Mouse (Mus musculus): ENCODE results near the gene Tcf20. TPM values are rescaled to one million over a fixed set of nuclear protein-coding genes. Genes with fewer than 3 reads are reported as not detected.

Tcf20 gene
- polyA plus RNA-seq, 1 experiment from 2014 or later: 4.0 TPM

DNA sequence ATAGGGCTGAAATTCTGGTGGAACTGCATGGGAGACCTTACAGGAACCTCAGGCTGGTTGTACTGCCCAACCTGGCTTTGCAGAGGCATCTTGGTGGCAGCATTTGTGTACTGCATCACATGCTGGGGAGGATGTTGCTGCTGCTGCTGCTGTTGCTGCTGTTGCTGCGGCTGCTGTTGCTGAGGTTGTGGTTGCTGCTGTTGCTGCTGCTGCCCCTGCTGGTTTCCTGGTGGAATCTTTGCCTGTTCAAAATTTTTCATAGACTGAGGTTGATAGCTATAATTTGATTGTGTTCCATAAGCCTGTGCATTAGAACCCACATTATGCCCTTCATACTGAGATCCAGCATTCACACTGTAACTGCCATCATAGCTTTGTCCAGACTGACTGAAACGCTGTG lies 131.6 kb downstream of the Tcf20 start:
- H3K4me3 ChIP-seq (ENCODE audit: low read length): no peak overlapping the region
- H3K9ac ChIP-seq (ENCODE audit: low read length): 0 out of 2 replicates have a peak overlapping the region, but pooled peaks have one; percentile 4
- H3K27me3 ChIP-seq (ENCODE audit: control insufficient read depth, insufficient read depth, low read length): no peaks in the 10 kb centered on the region
- H3K36me3 ChIP-seq (ENCODE audit: control insufficient read depth, insufficient read depth): peaks cover 24% of the 10 kb centered on the region
- no peaks in the 10 kb centered on the region for H3K9me3 ChIP-seq (replicated peaks; ENCODE audit: control insufficient read depth, low read length)
- H3K4me2 ChIP-seq (ENCODE audit: low read depth, low read length): no peak overlapping the region
- WGBS: 83% methylated on average over 2 of the region's 2 CpGs
- 0 out of 2 replicates have a peak overlapping the region, but pooled peaks have one; percentile 20 for H3K27ac ChIP-seq (ENCODE audit: low read length)
- H3K4me1 ChIP-seq (ENCODE audit: control insufficient read depth, insufficient read depth, low read length): peaks cover 10% of the 10 kb centered on the region
- ATAC-seq (replicated peaks; ENCODE audit: extremely low read depth, insufficient read depth, low FRiP score): no peak

DNA sequence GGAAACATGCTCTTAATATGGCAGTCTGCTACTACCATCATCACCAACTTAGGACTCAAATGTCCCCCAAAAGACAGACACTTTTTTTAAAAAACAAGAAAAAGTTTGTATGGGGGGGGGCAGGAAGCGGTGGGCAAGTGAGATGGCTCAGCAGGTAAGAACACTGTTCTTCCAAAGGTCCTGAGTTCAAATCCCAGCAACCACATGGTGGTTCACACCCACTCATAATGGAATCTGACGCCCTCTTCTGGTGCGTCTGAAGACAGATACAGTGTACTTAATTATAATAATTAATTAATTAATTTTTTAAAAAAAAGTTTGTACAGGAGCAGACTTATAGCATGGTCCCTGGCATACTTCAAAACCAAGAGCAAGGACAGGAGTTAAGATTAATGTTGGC lies 148.5 kb downstream of the Tcf20 start:
- no peaks in the 10 kb centered on the region for H3K9me3 ChIP-seq (replicated peaks; ENCODE audit: control insufficient read depth, low read length)
- no peak overlapping the region for H3K4me2 ChIP-seq (ENCODE audit: low read depth, low read length)
- H3K27ac ChIP-seq (ENCODE audit: low read length): no peak overlapping the region
- 0 out of 2 replicates have a peak, but pooled peaks cover 4% of the 10 kb centered on the region for H3K36me3 ChIP-seq (ENCODE audit: control insufficient read depth, insufficient read depth)
- H3K9ac ChIP-seq (ENCODE audit: low read length): no peak overlapping the region
- 95% methylated on average over 3 of the region's 3 CpGs for WGBS
- H3K4me1 ChIP-seq (ENCODE audit: control insufficient read depth, insufficient read depth, low read length): no peaks in the 10 kb centered on the region
- no peak overlapping the region for H3K4me3 ChIP-seq (ENCODE audit: low read length)
- ATAC-seq (replicated peaks; ENCODE audit: extremely low read depth, insufficient read depth, low FRiP score): no peak
- H3K27me3 ChIP-seq (ENCODE audit: control insufficient read depth, insufficient read depth, low read length): no peaks in the 10 kb centered on the region

DNA sequence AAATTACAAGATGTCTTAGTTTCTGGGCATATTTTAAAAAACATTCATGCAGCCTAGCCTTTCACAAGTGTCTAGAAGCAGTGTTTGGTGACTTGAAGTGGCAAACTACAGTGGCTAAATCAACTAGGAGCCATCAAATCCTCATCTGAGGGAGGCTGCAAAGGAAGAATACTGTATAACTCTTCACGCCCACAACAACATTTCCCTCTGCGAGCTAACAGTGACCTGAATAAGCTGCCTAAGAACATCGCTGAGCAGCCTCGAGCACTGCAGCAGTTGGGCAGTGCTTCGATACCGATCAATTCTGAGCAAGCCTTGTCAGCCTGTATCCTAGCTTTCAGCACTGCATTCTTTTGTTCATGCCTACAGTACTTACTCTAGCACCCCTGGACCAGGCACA lies 157.8 kb downstream of the Tcf20 start:
- peaks cover 3% of the 10 kb centered on the region for H3K4me1 ChIP-seq (ENCODE audit: control insufficient read depth, insufficient read depth, low read length)
- H3K27ac ChIP-seq (ENCODE audit: low read length): no peak overlapping the region
- no peak overlapping the region for H3K4me2 ChIP-seq (ENCODE audit: low read depth, low read length)
- H3K27me3 ChIP-seq (ENCODE audit: control insufficient read depth, insufficient read depth, low read length): no peaks in the 10 kb centered on the region
- ATAC-seq (replicated peaks; ENCODE audit: extremely low read depth, insufficient read depth, low FRiP score): no peak
- no peak overlapping the region for H3K4me3 ChIP-seq (ENCODE audit: low read length)
- H3K9me3 ChIP-seq (replicated peaks; ENCODE audit: control insufficient read depth, low read length): no peaks in the 10 kb centered on the region
- H3K36me3 ChIP-seq (ENCODE audit: control insufficient read depth, insufficient read depth): no peaks in the 10 kb centered on the region
- WGBS: 67% methylated on average over 6 of the region's 6 CpGs
- no peak overlapping the region for H3K9ac ChIP-seq (ENCODE audit: low read length)

DNA sequence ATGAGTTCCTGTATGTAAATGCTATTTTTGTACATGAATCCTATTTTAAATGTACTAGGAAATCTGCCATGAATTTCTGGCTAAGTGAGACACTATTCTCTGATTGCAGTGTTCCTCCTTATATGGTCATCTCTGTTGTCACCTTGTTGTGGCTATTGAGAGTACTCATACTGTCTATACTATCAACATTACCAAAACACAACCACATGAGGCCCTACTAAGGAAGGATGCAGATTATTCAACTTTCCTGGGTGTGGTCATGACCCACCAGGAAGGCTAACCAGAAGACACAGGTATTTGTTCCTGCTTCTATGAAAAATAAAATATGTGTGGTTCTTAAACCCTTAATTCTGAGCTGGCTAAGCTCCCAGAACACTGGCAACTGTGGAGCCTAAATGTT lies 161.8 kb downstream of the Tcf20 start:
- Histone ChIP-seq H3K4me2 (ENCODE audit: low read depth, low read length) (no peak overlapping the region), H3K27me3 (ENCODE audit: control insufficient read depth, insufficient read depth, low read length) (no peaks in the 10 kb centered on the region)
- ATAC-seq (replicated peaks; ENCODE audit: extremely low read depth, insufficient read depth, low FRiP score): no peak

DNA sequence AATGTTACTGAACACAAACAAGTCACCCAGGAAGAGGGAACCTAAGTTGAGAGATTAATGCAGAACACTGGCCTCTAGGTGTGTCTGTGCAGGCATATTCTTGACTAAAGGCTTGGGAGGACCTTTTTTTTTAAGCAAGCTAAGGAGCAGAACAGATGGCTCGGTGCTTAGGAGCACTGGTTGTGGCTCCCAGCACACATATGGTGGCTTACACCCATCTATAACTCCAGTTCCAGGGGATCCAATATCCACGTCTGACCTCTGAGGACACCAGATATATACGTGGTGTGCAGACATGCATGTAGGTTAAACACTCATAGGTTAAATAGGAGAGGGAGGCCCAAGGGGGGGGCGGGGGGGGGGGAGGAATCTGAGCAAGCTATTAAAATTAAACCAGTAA lies 165.3 kb downstream of the Tcf20 start:
- Histone ChIP-seq H3K9ac (ENCODE audit: low read length) (no peak overlapping the region), H3K9me3 (replicated peaks; ENCODE audit: control insufficient read depth, low read length) (no peaks in the 10 kb centered on the region), H3K27me3 (ENCODE audit: control insufficient read depth, insufficient read depth, low read length) (no peaks in the 10 kb centered on the region), H3K4me1 (ENCODE audit: control insufficient read depth, insufficient read depth, low read length) (peaks cover 3% of the 10 kb centered on the region), H3K27ac (ENCODE audit: low read length) (no peak overlapping the region), H3K4me2 (ENCODE audit: low read depth, low read length) (no peak overlapping the region), H3K36me3 (ENCODE audit: control insufficient read depth, insufficient read depth) (peaks cover 3% of the 10 kb centered on the region; the same call in 1 of the 2 replicates), H3K4me3 (ENCODE audit: low read length) (no peak overlapping the region)
- ATAC-seq (replicated peaks; ENCODE audit: extremely low read depth, insufficient read depth, low FRiP score): no peak
- WGBS: 74% methylated on average over 3 of the region's 4 CpGs

More for the DNA sequence above, 161.8 kb downstream of the Tcf20 start:
- Histone ChIP-seq H3K4me3 (ENCODE audit: low read length) (no peak overlapping the region), H3K9me3 (replicated peaks; ENCODE audit: control insufficient read depth, low read length) (no peaks in the 10 kb centered on the region), H3K4me1 (ENCODE audit: control insufficient read depth, insufficient read depth, low read length) (peaks cover 3% of the 10 kb centered on the region), H3K36me3 (ENCODE audit: control insufficient read depth, insufficient read depth) (peaks cover under 1% of the 10 kb centered on the region; the same call in 1 of the 2 replicates), H3K27ac (ENCODE audit: low read length) (no peak overlapping the region), H3K9ac (ENCODE audit: low read length) (no peak overlapping the region)

DNA sequence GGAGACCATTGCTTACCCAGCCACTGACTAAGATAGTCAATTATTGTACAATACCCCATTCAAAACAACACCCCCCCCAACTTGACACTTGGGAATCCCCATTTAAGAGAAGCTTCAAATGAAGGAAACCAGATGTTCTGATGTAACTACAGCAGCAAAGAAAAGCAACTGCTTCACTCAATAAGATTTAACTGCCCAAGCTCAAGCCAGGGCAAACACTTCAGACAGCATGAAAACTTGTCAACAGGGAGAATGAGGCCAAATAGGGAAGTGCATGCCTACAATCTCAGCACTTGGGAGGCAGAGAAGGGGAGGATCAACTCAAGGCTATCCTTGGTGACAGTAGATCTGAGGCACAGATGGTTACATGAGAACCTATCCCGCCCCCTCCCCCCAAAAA lies 166.0 kb downstream of the Tcf20 start:
- Histone ChIP-seq H3K9ac (ENCODE audit: low read length) (no peak overlapping the region), H3K27ac (ENCODE audit: low read length) (no peak overlapping the region), H3K4me1 (ENCODE audit: control insufficient read depth, insufficient read depth, low read length) (peaks cover 3% of the 10 kb centered on the region), H3K27me3 (ENCODE audit: control insufficient read depth, insufficient read depth, low read length) (no peaks in the 10 kb centered on the region), H3K4me2 (ENCODE audit: low read depth, low read length) (no peak overlapping the region), H3K36me3 (ENCODE audit: control insufficient read depth, insufficient read depth) (peaks cover 3% of the 10 kb centered on the region; the same call in 1 of the 2 replicates), H3K9me3 (replicated peaks; ENCODE audit: control insufficient read depth, low read length) (no peaks in the 10 kb centered on the region), H3K4me3 (ENCODE audit: low read length) (no peak overlapping the region)
- WGBS: 88% methylated on average over 1 of the region's 1 CpGs
- no peak for ATAC-seq (replicated peaks; ENCODE audit: extremely low read depth, insufficient read depth, low FRiP score)

DNA sequence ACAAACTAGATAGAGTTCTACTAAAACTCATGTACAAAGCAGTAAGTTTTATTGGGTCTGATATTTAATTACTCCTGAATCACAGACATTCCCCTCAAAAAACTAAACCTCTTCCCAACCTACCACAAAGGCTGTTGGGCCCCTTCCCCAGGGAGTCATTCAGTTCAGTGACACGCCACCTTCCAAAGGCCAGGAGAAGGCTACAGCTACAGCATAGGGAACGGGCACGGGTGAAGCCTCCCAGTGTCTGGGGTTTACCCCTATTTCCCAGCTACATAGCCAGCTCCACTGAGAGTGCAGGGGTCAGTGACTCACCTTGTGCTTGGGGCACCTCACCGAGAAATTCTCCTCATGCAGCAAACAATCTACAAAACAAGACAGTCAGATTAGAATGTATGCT lies 172.4 kb downstream of the Tcf20 start:
- no peak overlapping the region for H3K27ac ChIP-seq (ENCODE audit: low read length)
- no peak for ATAC-seq (replicated peaks; ENCODE audit: extremely low read depth, insufficient read depth, low FRiP score)
- no peaks in the 10 kb centered on the region for H3K27me3 ChIP-seq (ENCODE audit: control insufficient read depth, insufficient read depth, low read length)
- H3K36me3 ChIP-seq (ENCODE audit: control insufficient read depth, insufficient read depth): peaks cover 8% of the 10 kb centered on the region; the same call in 1 of the 2 replicates
- WGBS: 87% methylated on average over 4 of the region's 4 CpGs
- no peaks in the 10 kb centered on the region for H3K4me1 ChIP-seq (ENCODE audit: control insufficient read depth, insufficient read depth, low read length)
- no peak overlapping the region for H3K9ac ChIP-seq (ENCODE audit: low read length)
- H3K9me3 ChIP-seq (replicated peaks; ENCODE audit: control insufficient read depth, low read length): no peaks in the 10 kb centered on the region
- H3K4me2 ChIP-seq (ENCODE audit: low read depth, low read length): no peak overlapping the region
- H3K4me3 ChIP-seq (ENCODE audit: low read length): no peak overlapping the region

DNA sequence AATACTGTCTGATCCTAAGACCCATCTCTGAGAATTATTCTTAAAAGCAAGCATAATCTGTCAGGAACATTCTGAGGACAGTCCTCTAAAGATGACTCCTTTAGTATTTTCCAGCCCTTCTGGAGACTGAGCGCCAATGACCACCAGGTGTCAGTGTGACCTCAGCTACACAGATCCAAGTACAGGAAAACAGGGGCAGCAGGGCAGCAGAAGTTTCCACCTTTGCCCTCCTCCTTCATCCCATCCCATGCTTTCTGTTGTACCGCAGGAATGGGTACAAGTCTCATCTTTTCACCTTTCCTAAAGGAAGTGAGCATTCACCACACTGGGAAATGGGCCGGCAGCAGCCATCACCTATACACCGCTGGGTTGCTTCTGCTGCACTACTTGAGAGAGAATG lies 172.9 kb downstream of the Tcf20 start:
- WGBS: 55% methylated on average over 4 of the region's 4 CpGs
- ATAC-seq (replicated peaks; ENCODE audit: extremely low read depth, insufficient read depth, low FRiP score): peak; percentile 69; the same call in 1 of the 2 replicates
- no peaks in the 10 kb centered on the region for H3K27me3 ChIP-seq (ENCODE audit: control insufficient read depth, insufficient read depth, low read length)
- H3K4me3 ChIP-seq (ENCODE audit: low read length): no peak overlapping the region
- H3K4me2 ChIP-seq (ENCODE audit: low read depth, low read length): no peak overlapping the region
- H3K9me3 ChIP-seq (replicated peaks; ENCODE audit: control insufficient read depth, low read length): no peaks in the 10 kb centered on the region
- peaks cover 8% of the 10 kb centered on the region; the same call in 1 of the 2 replicates for H3K36me3 ChIP-seq (ENCODE audit: control insufficient read depth, insufficient read depth)
- H3K27ac ChIP-seq (ENCODE audit: low read length): no peak overlapping the region
- no peaks in the 10 kb centered on the region for H3K4me1 ChIP-seq (ENCODE audit: control insufficient read depth, insufficient read depth, low read length)
- no peak overlapping the region for H3K9ac ChIP-seq (ENCODE audit: low read length)

DNA sequence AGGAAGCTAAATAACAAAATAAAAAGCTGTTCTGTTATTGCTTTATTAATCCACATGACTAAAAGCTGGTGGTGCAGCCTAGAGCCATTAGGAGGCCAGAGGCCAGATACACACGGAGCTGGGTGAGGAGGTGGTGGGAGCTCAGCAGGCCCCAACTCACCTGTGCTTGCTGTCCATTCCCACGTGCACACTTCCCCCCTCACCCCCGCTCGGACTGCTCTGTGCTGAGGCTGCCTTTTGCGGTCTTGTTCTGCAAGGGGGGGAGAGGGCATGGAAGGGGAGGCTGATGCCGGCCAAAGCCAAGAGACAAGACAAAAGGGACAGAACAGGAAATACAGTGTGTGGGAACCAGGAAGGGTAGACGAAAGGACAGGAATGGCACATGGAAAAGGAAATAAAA lies 173.4 kb downstream of the Tcf20 start:
- H3K27ac ChIP-seq (ENCODE audit: low read length): no peak overlapping the region
- 87% methylated on average over 7 of the region's 7 CpGs for WGBS
- H3K27me3 ChIP-seq (ENCODE audit: control insufficient read depth, insufficient read depth, low read length): no peaks in the 10 kb centered on the region
- no peak overlapping the region for H3K9ac ChIP-seq (ENCODE audit: low read length)
- ATAC-seq (replicated peaks; ENCODE audit: extremely low read depth, insufficient read depth, low FRiP score): no peak
- no peak overlapping the region for H3K4me2 ChIP-seq (ENCODE audit: low read depth, low read length)
- no peaks in the 10 kb centered on the region for H3K9me3 ChIP-seq (replicated peaks; ENCODE audit: control insufficient read depth, low read length)
- no peaks in the 10 kb centered on the region for H3K4me1 ChIP-seq (ENCODE audit: control insufficient read depth, insufficient read depth, low read length)
- peaks cover 11% of the 10 kb centered on the region; the same call in 1 of the 2 replicates for H3K36me3 ChIP-seq (ENCODE audit: control insufficient read depth, insufficient read depth)
- H3K4me3 ChIP-seq (ENCODE audit: low read length): no peak overlapping the region
